Mouse (Mus musculus) forebrain, embryonic 14.5 days (tissue): ENCODE results near the gene Gm21721. TPM values are rescaled to one million over a fixed set of nuclear protein-coding genes. Genes with fewer than 3 reads are reported as not detected.
"Not testable (repeated sequence)": the region's sequence is repeated elsewhere in the genome, so short reads cannot be mapped to it uniquely, and the experiment has no call there.

ENCODE experiments used
- ATAC-seq: fragments of 200-750 bp; cut with Nextera tagmentation; 2 replicates; pipeline ENCODE4 v1.8.0; 2017; ENCODE audit warnings: mild to moderate bottlenecking, moderate library complexity
- DNase-seq: peaks from one replicate; pipeline ENCODE4 v3.0.0-alpha.2; 2015; ENCODE audit warnings: low spot score
- H3K27ac ChIP-seq: fragments of 300-500 bp; sonication (generic); 2 replicates; pipeline ENCODE4 v1.5.1; 2014; ENCODE audit warnings: low read depth, mild to moderate bottlenecking, control low read depth, low read length, moderate library complexity
- H3K27me3 ChIP-seq: fragments of 300-500 bp; sonication (generic); replicated peaks from 2 replicates; pipeline ENCODE4 v1.6.1; 2014; ENCODE audit warnings: low read length, control low read depth, mixed read lengths; ENCODE audit not compliant: control insufficient read depth, insufficient read depth
- H3K36me3 ChIP-seq: fragments of 300-500 bp; sonication (generic); 2 replicates; pipeline ENCODE4 v1.6.1; 2014; ENCODE audit warnings: low read length, control low read depth; ENCODE audit not compliant: control insufficient read depth, insufficient read depth
- H3K4me1 ChIP-seq: fragments of 300-500 bp; sonication (generic); 2 replicates; pipeline ENCODE4 v1.6.1; 2014; ENCODE audit warnings: antibody characterized with exemption, low read length, control low read depth; ENCODE audit not compliant: control insufficient read depth, insufficient read depth
- H3K4me2 ChIP-seq: fragments of 300-500 bp; sonication (generic); 2 replicates; pipeline ENCODE4 v1.6.1; 2014; ENCODE audit warnings: mild to moderate bottlenecking, control low read depth, low read length
- H3K4me3 ChIP-seq: fragments of 300-500 bp; sonication (generic); 2 replicates; pipeline ENCODE4 v1.5.1; 2014; ENCODE audit warnings: low read depth, low read length, control low read depth
- H3K9ac ChIP-seq: fragments of 300-500 bp; sonication (generic); 2 replicates; pipeline ENCODE4 v1.6.1; 2014; ENCODE audit warnings: mild to moderate bottlenecking, low read length, control low read depth, moderate library complexity
- H3K9me3 ChIP-seq: fragments of 300-500 bp; sonication (generic); replicated peaks from 2 replicates; pipeline ENCODE4 v1.6.1; 2016; ENCODE audit warnings: low read length, control low read depth, mixed read lengths; ENCODE audit not compliant: control insufficient read depth
- WGBS: fragments of 180-500 bp; shearing (Covaris S2); extraction: QIAGEN DNeasy Blood & Tissue Kit; methylation state at CpG from one replicate; pipeline ENCODE4 v1.1.7; 2014; 5-methylcytosine and 5-hydroxymethylcytosine counted together
- polyA plus RNA-seq: library from polyadenylated mRNA; unstranded; fragments of >200 nt; fragmentation: Nextera tagmentation; extraction: Ambion mirVana; gene quantifications from 2 replicates; pipeline ENCODE4 v1.2.1, GENCODE M21; 2014

The Gm21721 gene
- polyA plus RNA-seq = not detected in 2 replicates

- WGBS = no CpG with 5 or more reads among the region's 2 CpGs
- H3K27me3 ChIP-seq, H3K4me2 ChIP-seq, DNase-seq, H3K4me1 ChIP-seq, H3K36me3 ChIP-seq, H3K4me3 ChIP-seq, ATAC-seq, H3K9me3 ChIP-seq, H3K27ac ChIP-seq, H3K9ac ChIP-seq: not testable (repeated sequence)
These were observed at the start of gene Gm21721 for GRCm38 (mm10) chrY:9202090-9202489. Gm21721 (minus strand) TSS chrY:9202190.

Other genes starting within 250 kb of the Gm21721 start
- not detected in 2 replicates for gene Gm21292, start 68.3 kb downstream of the Gm21721 start, polyA plus RNA-seq
- not detected in 2 replicates for gene Gm21812, start 145.0 kb upstream of the Gm21721 start, polyA plus RNA-seq
- not detected in 2 replicates for gene Gm21874, start 214.0 kb upstream of the Gm21721 start, polyA plus RNA-seq